Mouse (Mus musculus) left cerebral cortex, adult 8-10 months (tissue): ENCODE measurements around the gene Olfr9. TPM values are rescaled to one million over a fixed set of nuclear protein-coding genes. Genes with fewer than 3 reads are reported as not detected.
"Not testable (repeated sequence)": the region's sequence is repeated elsewhere in the genome, so short reads cannot be mapped to it uniquely, and the experiment has no call there.

Source experiments
- DNase-seq, 2 experiments: peaks; one replicate each; pipeline ENCODE4 v3.0.0; 2022; ENCODE audit warnings: low spot score in 2 of 2
- total RNA-seq, 4 experiments: library from RNA; stranded (reverse); gene quantifications; 2 replicates each; pipeline ENCODE4 v1.2.4; 2022

Olfr9 gene
- total RNA-seq, 4 experiments from 2014 or later, result not detected

DNA sequence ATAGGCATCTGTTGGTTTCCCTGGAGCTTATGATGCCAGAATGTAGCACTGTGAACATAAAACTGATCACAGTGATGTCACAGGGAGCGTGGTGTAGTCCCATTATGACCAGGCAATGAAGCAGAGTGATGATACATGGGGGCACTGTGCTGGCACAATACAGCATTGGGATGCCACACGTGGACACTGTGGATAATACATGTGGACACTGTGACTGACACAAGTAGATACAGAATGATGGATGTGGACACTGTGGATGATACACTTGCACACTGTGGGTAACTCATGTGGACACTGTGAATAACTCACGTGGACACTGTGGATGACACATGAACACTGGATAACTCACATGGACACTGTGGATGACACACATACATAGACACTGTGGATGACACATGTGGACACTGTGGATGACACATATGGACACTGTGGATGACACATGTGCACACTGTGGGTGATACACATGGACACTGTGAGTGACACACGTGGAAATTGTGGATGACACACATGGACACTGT, 7.4 kb downstream of the Olfr9 start:
- no peak for DNase-seq

DNA sequence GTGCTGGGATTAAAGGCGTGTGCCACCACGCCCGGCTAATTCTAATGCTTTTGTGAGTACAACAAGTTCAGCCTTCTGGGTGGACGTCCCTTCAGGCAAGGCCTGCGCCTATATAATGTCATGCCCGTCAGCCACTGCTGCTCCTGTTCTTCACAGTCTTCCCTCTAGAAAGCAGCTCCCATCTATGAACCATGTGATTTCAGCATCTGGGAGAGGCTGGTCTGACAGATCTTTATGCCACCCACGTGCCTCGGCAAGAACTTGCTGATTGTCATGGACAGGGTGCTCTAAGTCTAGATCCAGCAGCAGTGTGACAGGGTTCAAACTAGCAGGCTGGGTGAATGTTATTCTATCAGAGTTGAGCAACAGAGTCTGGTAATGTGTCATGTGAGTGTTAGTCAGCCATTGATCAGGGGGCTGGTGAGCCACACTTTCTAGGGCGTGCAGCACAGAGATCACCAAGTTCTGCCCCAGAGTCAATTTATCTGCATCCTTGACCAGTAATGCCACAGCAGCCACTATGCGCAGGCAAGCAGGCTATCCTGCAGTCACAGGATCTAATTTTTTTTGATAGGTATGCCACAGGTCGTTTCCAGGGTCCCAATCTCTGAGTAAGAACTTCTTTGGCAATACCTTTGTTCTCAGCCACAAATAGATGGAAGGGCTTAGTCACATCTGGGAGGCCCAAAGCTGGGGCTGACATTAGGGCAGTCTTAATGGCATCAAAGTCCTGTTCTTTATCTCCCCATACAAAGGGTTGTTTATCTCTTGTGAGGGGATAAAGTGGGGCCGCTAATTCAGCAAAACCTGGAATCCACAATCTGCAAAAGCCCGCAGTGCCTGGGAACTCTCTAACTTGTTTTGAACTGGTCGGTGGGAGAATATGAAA, 15.0 kb downstream of the Olfr9 start:
- DNase-seq, result no peak

DNA sequence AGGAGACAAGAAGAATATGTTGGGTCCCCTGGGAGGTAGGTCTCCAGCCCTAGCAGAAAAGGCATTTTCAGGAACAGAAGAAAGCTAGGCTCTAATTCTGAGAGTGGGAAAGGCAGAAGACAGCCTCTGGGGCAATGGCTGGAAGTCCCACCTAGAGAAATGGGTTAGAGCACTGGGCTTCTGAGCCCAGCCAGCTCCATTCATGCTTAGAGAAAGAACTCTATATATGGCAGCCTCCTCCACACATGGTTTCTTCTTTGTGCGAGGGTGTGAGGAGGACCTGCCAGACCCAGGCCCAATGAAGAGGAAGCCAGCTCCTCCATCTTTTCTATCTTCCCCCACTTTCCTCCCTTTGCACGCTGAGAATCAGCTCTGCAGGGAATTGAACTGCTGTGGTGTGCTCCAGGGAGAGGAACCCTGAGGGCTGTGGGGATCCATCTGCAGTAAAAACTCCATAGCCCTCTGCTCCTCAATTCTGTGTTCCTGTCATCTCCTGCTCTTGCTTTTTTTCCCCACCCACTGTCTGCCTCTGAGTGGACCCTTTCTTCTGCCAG, 21.1 kb downstream of the Olfr9 start, which contains the start of gene Olfr763:
Olfr763 (plus strand) TSS at position 504 of the 554 bp plus-strand sequence.
- no peak for DNase-seq

DNA sequence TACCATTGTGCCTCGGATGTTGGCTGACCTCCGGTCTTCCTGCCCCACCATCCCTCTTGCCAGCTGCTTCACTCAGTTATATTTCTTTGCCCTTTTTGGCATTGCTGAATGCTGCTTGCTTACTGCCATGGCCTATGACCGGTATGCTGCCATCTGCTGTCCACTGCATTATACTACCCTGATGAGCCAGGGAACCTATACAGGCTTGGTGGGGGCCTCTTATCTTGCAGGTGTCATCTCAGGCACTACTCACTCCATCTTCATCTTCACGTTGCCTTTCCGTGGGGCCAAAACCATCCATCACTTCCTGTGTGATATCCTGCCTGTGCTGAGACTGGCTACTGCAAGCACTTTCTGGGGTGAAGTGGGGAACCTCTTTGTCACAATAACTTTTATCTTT, 22.3 kb downstream of the Olfr9 start:
- DNase-seq, result not testable (repeated sequence)

DNA sequence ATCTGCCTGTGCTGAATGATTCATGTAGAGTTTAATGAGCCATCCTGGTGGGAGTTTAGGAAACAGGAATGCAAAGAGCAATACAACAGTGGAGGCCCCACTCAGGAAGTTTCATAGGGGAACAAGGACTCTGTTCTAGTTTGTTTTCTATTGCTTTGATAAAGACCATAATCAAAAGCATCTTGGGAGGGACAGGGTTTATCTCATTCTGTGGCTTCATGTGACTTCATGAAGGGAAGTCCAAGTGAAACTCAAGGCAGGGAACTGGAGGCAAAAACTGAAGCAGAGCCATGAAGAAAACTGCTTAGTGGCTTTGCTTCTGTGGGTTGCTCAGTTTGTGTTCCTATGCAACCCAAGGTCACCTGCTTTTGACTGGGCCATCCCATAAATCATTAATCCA, 25.2 kb downstream of the Olfr9 start:
- DNase-seq, result no peak

DNA sequence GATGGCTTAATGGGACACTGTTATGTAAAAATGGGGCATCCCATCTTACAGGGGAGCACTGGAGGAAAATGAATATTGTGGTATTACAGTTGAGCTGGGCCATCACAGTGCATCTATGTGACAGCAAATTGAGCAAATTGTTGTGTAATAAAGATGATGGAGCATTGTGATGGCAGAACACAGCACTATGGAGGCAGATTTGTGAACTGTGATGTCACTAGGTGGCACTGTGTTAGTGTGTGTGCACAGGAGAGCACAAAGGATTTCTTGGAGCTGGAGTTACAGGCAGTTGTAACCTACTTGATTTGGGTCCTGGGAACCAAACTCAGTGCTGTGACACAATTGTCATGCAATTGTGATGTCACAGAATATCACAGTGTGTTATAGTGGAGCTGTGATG, 34.1 kb downstream of the Olfr9 start:
- no peak for DNase-seq

DNA sequence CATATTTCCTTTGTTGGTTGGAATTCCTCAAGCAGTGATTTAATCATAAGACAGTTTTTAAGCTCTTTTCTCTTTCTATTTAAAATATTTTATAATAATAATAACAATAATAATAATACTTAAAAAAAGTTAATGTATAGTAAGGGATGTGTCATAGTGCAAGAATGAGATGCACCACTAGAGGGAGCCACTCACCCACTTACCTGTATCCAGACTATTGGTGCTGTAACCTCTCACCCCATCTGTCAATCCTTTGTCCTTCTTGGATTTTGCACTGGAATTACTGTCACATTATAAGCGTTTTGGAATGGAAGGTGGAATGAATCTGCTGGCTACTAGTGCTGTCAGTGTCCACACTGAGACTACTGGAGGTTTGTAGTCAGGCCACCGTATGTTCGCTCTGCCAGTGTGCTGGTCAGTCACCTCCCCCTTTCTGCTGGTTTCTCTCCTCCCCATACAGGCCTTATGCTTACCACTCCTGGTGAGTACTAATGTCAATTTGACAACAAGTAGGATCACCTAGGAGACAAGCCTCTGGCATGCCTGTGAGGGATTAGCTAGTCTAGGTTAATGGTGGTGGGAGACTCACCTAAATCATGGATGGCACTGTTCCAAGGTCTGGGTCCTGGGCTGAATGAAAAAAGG, 36.9 kb downstream of the Olfr9 start:
- DNase-seq, result peak in 1 of 2 experiments; percentile 5

DNA sequence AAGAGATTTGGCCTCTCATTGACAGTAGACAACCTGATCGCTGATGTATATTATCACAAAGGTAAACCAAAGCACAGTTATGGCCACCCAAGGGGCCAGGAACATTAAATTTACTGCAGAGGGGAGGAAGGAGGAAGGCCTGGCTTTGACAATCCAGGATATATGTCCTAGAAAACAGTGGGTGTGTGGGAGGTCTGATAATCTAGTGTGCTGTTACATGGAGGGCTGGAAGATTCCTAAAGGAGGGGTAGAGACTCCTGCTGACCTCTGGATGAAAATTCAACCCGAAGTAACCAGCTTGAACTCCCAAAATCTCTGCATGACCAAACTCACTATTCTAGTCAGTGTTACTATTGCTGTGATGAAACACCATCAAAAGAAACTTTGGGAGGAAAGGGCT, 39.1 kb downstream of the Olfr9 start:
- no peak for DNase-seq

DNA sequence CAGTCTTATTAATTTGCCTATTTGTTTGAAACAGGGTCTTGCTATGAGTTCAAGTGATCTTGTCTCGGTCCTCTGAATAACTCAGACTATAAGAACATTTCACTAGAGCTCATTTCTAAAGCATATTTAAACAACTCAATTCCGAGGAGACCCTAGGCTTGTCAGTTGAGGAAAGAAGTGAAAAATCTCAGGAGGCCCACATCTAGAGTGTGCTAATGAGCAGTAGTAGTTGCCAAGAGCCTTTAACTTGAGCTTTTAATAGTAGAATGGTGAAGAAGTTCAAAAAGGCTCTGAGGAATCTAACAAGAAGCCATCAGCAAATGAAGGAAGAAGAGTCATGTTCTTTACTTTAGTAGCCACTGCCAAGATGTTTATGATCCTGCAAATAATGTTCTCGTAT, 50.6 kb downstream of the Olfr9 start, which contains the start of gene Olfr764-ps1:
Olfr764-ps1 (minus strand) TSS at position 101 of the 400 bp plus-strand sequence.
- no peak for DNase-seq

Other genes with a start within 250 kb of the Olfr9 start
- gene Dgka, start 244.6 kb upstream of the Olfr9 start, total RNA-seq, result 10 to 100 TPM in 1 of 4 experiments, 1 to 10 TPM in 3; 9.0 to 10.5 (median 9.6) TPM
- gene Pym1, start 241.5 kb upstream of the Olfr9 start, total RNA-seq, result 10 to 100 TPM; 28.6 to 31.6 (median 30.2) TPM
- 1 to 10 TPM in 1 of 4 experiments, under 1 TPM in 3; 0.59 to 1.8 (median 0.85) TPM for gene Mmp19, start 198.5 kb upstream of the Olfr9 start, total RNA-seq
- 10 to 100 TPM; 62.4 to 73.2 (median 65.8) TPM for gene Dnajc14, start 185.4 kb upstream of the Olfr9 start, total RNA-seq
- gene Tmem198b, start 185.1 kb upstream of the Olfr9 start, total RNA-seq, result 10 to 100 TPM; 10.5 to 12.0 (median 11.4) TPM
- 10 to 100 TPM; 29.7 to 35.2 (median 31.2) TPM for gene Sarnp, start 172.1 kb upstream of the Olfr9 start, total RNA-seq
- 1 to 10 TPM; 6.5 to 8.7 (median 7.8) TPM for gene Ormdl2, start 167.8 kb upstream of the Olfr9 start, total RNA-seq
- 10 to 100 TPM; 13.3 to 15.2 (median 13.9) TPM for gene Gdf11, start 97.7 kb upstream of the Olfr9 start, total RNA-seq
- gene Cd63, start 88.4 kb upstream of the Olfr9 start, total RNA-seq, result 100 to 1,000 TPM in 2 of 4 experiments, 10 to 100 TPM in 2; 67.2 to 139 (median 94.1) TPM
- 10 to 100 TPM in 2 of 4 experiments, 1 to 10 TPM in 2; 5.0 to 12.3 (median 8.9) TPM for gene Rdh5, start 66.5 kb upstream of the Olfr9 start, total RNA-seq
- 100 to 1,000 TPM in 1 of 4 experiments, 10 to 100 TPM in 3; 83.3 to 106 (median 89.5) TPM for gene Bloc1s1, start 65.4 kb upstream of the Olfr9 start, total RNA-seq
- 10 to 100 TPM; 12.6 to 15.5 (median 13.9) TPM for gene Itga7, start 55.6 kb upstream of the Olfr9 start, total RNA-seq
- gene Mettl7b, start 28.4 kb upstream of the Olfr9 start, total RNA-seq, result not detected
- gene Olfr763, start 21.4 kb downstream of the Olfr9 start, total RNA-seq, result not detected
- not detected for gene Olfr764-ps1, start 50.5 kb downstream of the Olfr9 start, total RNA-seq
- not detected for gene Olfr765, start 60.6 kb downstream of the Olfr9 start, total RNA-seq
- not detected for gene Olfr766-ps1, start 79.5 kb downstream of the Olfr9 start, total RNA-seq
- gene Olfr767, start 93.5 kb downstream of the Olfr9 start, total RNA-seq, result not detected
- not detected for gene Olfr768, start 109.9 kb downstream of the Olfr9 start, total RNA-seq
- not detected for gene Olfr769, start 128.4 kb downstream of the Olfr9 start, total RNA-seq
- gene Olfr770, start 149.6 kb downstream of the Olfr9 start, total RNA-seq, result not detected
- not detected for gene Olfr771, start 175.3 kb downstream of the Olfr9 start, total RNA-seq
- gene Olfr772, start 188.5 kb downstream of the Olfr9 start, total RNA-seq, result not detected
- gene Olfr773, start 198.0 kb downstream of the Olfr9 start, total RNA-seq, result not detected
- not detected for gene Olfr774, start 246.8 kb downstream of the Olfr9 start, total RNA-seq